Mouse (Mus musculus) CH12.LX (cell line): ENCODE measurements around the gene Mpzl2.

ENCODE experiments used
- CHD2 ChIP-seq: IDR thresholded peaks from 2 replicates; pipeline ENCODE4 v1.6.1; 2011; ENCODE audit warnings: low read length, improper control_type of control experiment
- CTCF ChIP-seq, 2 experiments: IDR thresholded peaks in 1 of 2; conservative IDR thresholded peaks in 1 of 2; 2 replicates each; pipeline ENCODE4 v1.5.1; 2011 to 2012; ENCODE audit warnings: low read depth in 2 of 2, low read length in 2 of 2, improper control_type of control experiment in 1 of 2, inconsistent platforms in 1 of 2, mild to moderate bottlenecking in 1 of 2, moderate library complexity in 1 of 2
- EP300 ChIP-seq: IDR thresholded peaks from 2 replicates; pipeline ENCODE4 v1.6.1; 2011; ENCODE audit warnings: low read length, improper control_type of control experiment
- HCFC1 ChIP-seq: IDR thresholded peaks from 2 replicates; pipeline ENCODE4 v1.6.1; 2012; ENCODE audit warnings: low read depth, mild to moderate bottlenecking, inconsistent platforms, low read length, improper control_type of control experiment
- IRF4 ChIP-seq: IDR thresholded peaks from 2 replicates; pipeline ENCODE4 v1.6.1; 2014; ENCODE audit warnings: low read depth, mild to moderate bottlenecking, inconsistent platforms, low read length, improper control_type of control experiment
- POLR2A ChIP-seq: IDR thresholded peaks from 2 replicates; pipeline ENCODE4 v1.6.1; 2011; ENCODE audit warnings: low read depth, mild to moderate bottlenecking, improper control_type of control experiment, low read length
- TBP ChIP-seq: conservative IDR thresholded peaks from 2 replicates; pipeline ENCODE4 v1.6.1; 2011; ENCODE audit warnings: low read depth, low read length, improper control_type of control experiment
- ZMIZ1 ChIP-seq: IDR thresholded peaks from 2 replicates; pipeline ENCODE4 v1.6.1; 2012; ENCODE audit warnings: low read depth, mild to moderate bottlenecking, inconsistent platforms, low read length, improper control_type of control experiment

GRCm38 (mm10) chr9:45079011-45079410 is 39.4 kb downstream of the Mpzl2 start, which contains the start of gene Jaml:
- no peak for TF ChIP-seq POLR2A
- no peak for TF ChIP-seq CHD2
- no peak for TF ChIP-seq ZMIZ1
- no peak for TF ChIP-seq CTCF (conservative IDR thresholded peaks at IDR 0.05 in 1 of 2, IDR thresholded peaks at IDR 0.05 in 1 of 2; ENCODE audit: low read depth in 2 of 2, low read length in 2 of 2)
- no peak for TF ChIP-seq EP300
- no peak for TF ChIP-seq HCFC1
- TF ChIP-seq TBP: no peak
- no peak for TF ChIP-seq IRF4
